Mouse (Mus musculus) kidney, adult 2 months (tissue): ENCODE results near the gene Gm42669.

Source experiments
- CTCF ChIP-seq: fragments of 200-500 bp; conservative IDR thresholded peaks from 2 replicates; pipeline ENCODE4 v1.5.1; 2011; ENCODE audit warnings: low read depth, mild to moderate bottlenecking, control low read depth, low read length, moderate library complexity, mixed read lengths; ENCODE audit not compliant: insufficient read depth, insufficient read length
- POLR2A ChIP-seq: fragments of 200-500 bp; IDR thresholded peaks from one replicate; pipeline ENCODE4 v1.6.1; 2011; ENCODE audit warnings: low read depth, low read length, control low read depth

- TF ChIP-seq POLR2A (no peak), CTCF (peak; percentile 75)
Measured at GRCm38 (mm10) chr5:107513583-107513982, 6.2 kb downstream of the Gm42669 start.
